Mouse (Mus musculus) midbrain, embryonic 14.5 days (tissue): ENCODE data around the gene Wdr34. TPM values are rescaled to one million over a fixed set of nuclear protein-coding genes. Genes with fewer than 3 reads are reported as not detected.

Experiments
- ATAC-seq: fragments of 200-750 bp; cut with Nextera tagmentation; 2 replicates; pipeline ENCODE4 v1.8.0; 2017; ENCODE audit warnings: moderate number of reproducible peaks, moderate library complexity; ENCODE audit not compliant: low FRiP score, low TSS enrichment
- DNase-seq: peaks from one replicate; pipeline ENCODE4 v3.0.0-alpha.2; 2015
- H3K27ac ChIP-seq: fragments of 300-500 bp; sonication (generic); replicated peaks from 2 replicates; pipeline ENCODE4 v1.5.1; 2014; ENCODE audit warnings: mild to moderate bottlenecking, low read depth, low read length, moderate library complexity
- H3K27me3 ChIP-seq: fragments of 300-500 bp; sonication (generic); 2 replicates; pipeline ENCODE4 v1.6.1; 2014; ENCODE audit warnings: low read length, control low read depth, mixed read lengths; ENCODE audit not compliant: control insufficient read depth, insufficient read depth
- H3K36me3 ChIP-seq: fragments of 300-500 bp; sonication (generic); 2 replicates; pipeline ENCODE4 v1.6.1; 2014; ENCODE audit warnings: low read length, control low read depth; ENCODE audit not compliant: control insufficient read depth, insufficient read depth
- H3K4me1 ChIP-seq: fragments of 300-500 bp; sonication (generic); 2 replicates; pipeline ENCODE4 v1.6.1; 2014; ENCODE audit warnings: mild to moderate bottlenecking, antibody characterized with exemption, low read length, control low read depth; ENCODE audit not compliant: control insufficient read depth, insufficient read depth
- H3K4me2 ChIP-seq: fragments of 300-500 bp; sonication (generic); 2 replicates; pipeline ENCODE4 v1.6.1; 2014; ENCODE audit warnings: mild to moderate bottlenecking, low read length, moderate library complexity
- H3K4me3 ChIP-seq: fragments of 300-500 bp; sonication (generic); replicated peaks from 2 replicates; pipeline ENCODE4 v1.5.1; 2014; ENCODE audit warnings: low read depth, low read length
- H3K9ac ChIP-seq: fragments of 300-500 bp; sonication (generic); replicated peaks from 2 replicates; pipeline ENCODE4 v1.6.1; 2014; ENCODE audit warnings: mild to moderate bottlenecking, low read length, moderate library complexity
- H3K9me3 ChIP-seq: fragments of 300-500 bp; sonication (generic); 2 replicates; pipeline ENCODE4 v1.6.1; 2016; ENCODE audit warnings: low read length, control low read depth, mixed read lengths; ENCODE audit not compliant: control insufficient read depth
- WGBS: fragments of 180-500 bp; shearing (Covaris S2); extraction: QIAGEN DNeasy Blood & Tissue Kit; methylation state at CpG from one replicate; pipeline ENCODE4 v1.1.7; 2014; 5-methylcytosine and 5-hydroxymethylcytosine counted together
- polyA plus RNA-seq: library from polyadenylated mRNA; unstranded; fragments of >200 nt; fragmentation: Nextera tagmentation; extraction: Ambion mirVana; gene quantifications from 2 replicates; pipeline ENCODE4 v1.2.1, GENCODE M21; 2014

The Wdr34 gene
- polyA plus RNA-seq, 1 experiment from 2014 or later = 62.9 TPM

GRCm38 (mm10) chr2:30048101-30048501 is 580 bp downstream of the Wdr34 start:
- Histone ChIP-seq H3K36me3 (peaks cover 7% of the 10 kb centered on the region; the same call in 1 of the 2 replicates), H3K4me3 (peak overlapping the region; percentile 66), H3K4me1 (peaks cover 11% of the 10 kb centered on the region), H3K9me3 (no peaks in the 10 kb centered on the region), H3K27ac (peak overlapping the region; percentile 96), H3K9ac (peak overlapping the region; percentile 69; the same call in 1 of the 2 replicates), H3K4me2 (peak overlapping the region; percentile 61), H3K27me3 (no peaks in the 10 kb centered on the region)
- ATAC-seq (no peak), DNase-seq (no peak)
- WGBS = 61% methylated on average over 11 of the region's 11 CpGs

GRCm38 (mm10) chr2:30047127-30047526 is 1.6 kb downstream of the Wdr34 start:
- Histone ChIP-seq H3K27ac (no peak overlapping the region), H3K4me2 (no peak overlapping the region), H3K27me3 (no peaks in the 10 kb centered on the region), H3K9ac (no peak overlapping the region), H3K4me1 (peaks cover 11% of the 10 kb centered on the region), H3K4me3 (no peak overlapping the region), H3K9me3 (no peaks in the 10 kb centered on the region), H3K36me3 (peaks cover 7% of the 10 kb centered on the region; the same call in 1 of the 2 replicates)
- DNase-seq = no peak
- 94% methylated on average over 6 of the region's 6 CpGs for WGBS
- no peak for ATAC-seq

- no peak for ATAC-seq
- WGBS = 88% methylated on average over 5 of the region's 5 CpGs
Measured at GRCm38 (mm10) chr2:30044550-30044949, 4.1 kb downstream of the Wdr34 start.

GRCm38 (mm10) chr2:30042445-30042844 is 6.2 kb downstream of the Wdr34 start:
- Histone ChIP-seq H3K4me1 (no peaks in the 10 kb centered on the region; the same call in 1 of the 2 replicates), H3K4me2 (no peak overlapping the region), H3K9me3 (no peaks in the 10 kb centered on the region), H3K27me3 (no peaks in the 10 kb centered on the region), H3K36me3 (peaks cover 15% of the 10 kb centered on the region), H3K27ac (no peak overlapping the region), H3K4me3 (no peak overlapping the region), H3K9ac (no peak overlapping the region)
- no peak for ATAC-seq
- WGBS = 5% methylated on average over 4 of the region's 4 CpGs
- peak; percentile 89 for DNase-seq

More at GRCm38 (mm10) chr2:30044550-30044949, 4.1 kb downstream of the Wdr34 start:
- no peak for DNase-seq
- Histone ChIP-seq H3K4me1 (peaks cover 11% of the 10 kb centered on the region), H3K27me3 (no peaks in the 10 kb centered on the region), H3K4me2 (no peak overlapping the region), H3K36me3 (peaks cover 7% of the 10 kb centered on the region; the same call in 1 of the 2 replicates), H3K27ac (no peak overlapping the region), H3K9me3 (no peaks in the 10 kb centered on the region), H3K9ac (no peak overlapping the region), H3K4me3 (no peak overlapping the region)

GRCm38 (mm10) chr2:30039687-30040086 is 9.0 kb downstream of the Wdr34 start:
- ATAC-seq (no peak), DNase-seq (no peak)
- no peaks in the 10 kb centered on the region for H3K9me3 ChIP-seq
- no peak overlapping the region for H3K9ac ChIP-seq
- no peaks in the 10 kb centered on the region for H3K27me3 ChIP-seq
- no peaks in the 10 kb centered on the region for H3K4me1 ChIP-seq
- H3K36me3 ChIP-seq = peaks cover 30% of the 10 kb centered on the region
- H3K27ac ChIP-seq = no peak overlapping the region
- H3K4me2 ChIP-seq = no peak overlapping the region
- no peak overlapping the region for H3K4me3 ChIP-seq

GRCm38 (mm10) chr2:30038370-30038769 is 10.3 kb downstream of the Wdr34 start:
- 94% methylated on average over 10 of the region's 10 CpGs for WGBS
- Histone ChIP-seq H3K27me3 (no peaks in the 10 kb centered on the region), H3K9ac (no peak overlapping the region), H3K36me3 (peaks cover 36% of the 10 kb centered on the region), H3K4me3 (no peak overlapping the region), H3K27ac (no peak overlapping the region), H3K9me3 (no peaks in the 10 kb centered on the region), H3K4me2 (no peak overlapping the region), H3K4me1 (no peaks in the 10 kb centered on the region)
- DNase-seq = no peak
- ATAC-seq = no peak

- ATAC-seq (no peak), DNase-seq (no peak)
- no peak overlapping the region for H3K4me3 ChIP-seq
- H3K4me1 ChIP-seq = no peaks in the 10 kb centered on the region
- H3K4me2 ChIP-seq = no peak overlapping the region
- H3K27me3 ChIP-seq = no peaks in the 10 kb centered on the region
- 81% methylated on average over 2 of the region's 2 CpGs for WGBS
- peaks cover 42% of the 10 kb centered on the region for H3K36me3 ChIP-seq
- no peaks in the 10 kb centered on the region for H3K9me3 ChIP-seq
- no peak overlapping the region for H3K9ac ChIP-seq
- no peak overlapping the region for H3K27ac ChIP-seq
Measured at GRCm38 (mm10) chr2:30037762-30038161, 10.9 kb downstream of the Wdr34 start.

GRCm38 (mm10) chr2:30032957-30033356 is 15.7 kb downstream of the Wdr34 start:
- no peak overlapping the region for H3K4me2 ChIP-seq
- no peaks in the 10 kb centered on the region for H3K27me3 ChIP-seq
- no peaks in the 10 kb centered on the region for H3K4me1 ChIP-seq
- H3K36me3 ChIP-seq = peaks cover 88% of the 10 kb centered on the region
- ATAC-seq = no peak
- no peak overlapping the region for H3K4me3 ChIP-seq
- no peak overlapping the region for H3K9ac ChIP-seq
- H3K9me3 ChIP-seq = no peaks in the 10 kb centered on the region
- DNase-seq = no peak
- 78% methylated on average over 6 of the region's 6 CpGs for WGBS
- 0 out of 2 replicates have a peak overlapping the region, but pooled peaks have one; percentile 20 for H3K27ac ChIP-seq

GRCm38 (mm10) chr2:30032244-30032846 is 16.3 kb downstream of the Wdr34 start:
- ATAC-seq (no peak), DNase-seq (no peak)
- Histone ChIP-seq H3K27me3 (no peaks in the 10 kb centered on the region), H3K36me3 (peaks cover 88% of the 10 kb centered on the region), H3K4me1 (no peaks in the 10 kb centered on the region), H3K9me3 (no peaks in the 10 kb centered on the region), H3K4me3 (no peak overlapping the region), H3K4me2 (no peak overlapping the region), H3K27ac (no peak overlapping the region), H3K9ac (no peak overlapping the region)
- WGBS = 64% methylated on average over 11 of the region's 11 CpGs
